Mouse (Mus musculus): Measurements from ENCODE around the gene Epn3. TPM values are rescaled to one million over a fixed set of nuclear protein-coding genes. Genes with fewer than 3 reads are reported as not detected.

Gene Epn3
- total RNA-seq (2021): 10 to 100 TPM; 13.5 to 25.9 TPM
- long read RNA-seq, experiment 1, partial matches to known transcripts: 2 of 7 reads
- long read RNA-seq, experiment 1, other reads (novel, unspliced or antisense): 4 of 7 reads
- long read RNA-seq, experiment 2, partial matches to known transcripts: 3 of 9 reads
- long read RNA-seq, experiment 2, other reads (novel, unspliced or antisense): 5 of 9 reads

- peak in 1 of 2 experiments; percentile 51 for DNase-seq
Observed at GRCm38 (mm10) chr11:94499661-94500152, at the start of gene Epn3. Gene Epn3 (minus strand): TSS chr11:94499974.

GRCm38 (mm10) chr11:94548888-94549690, 49.3 kb upstream of the Epn3 start, which contains the start of gene Rsad1:
Gene Rsad1 (minus strand): TSS chr11:94549255.
- DNase-seq: peak; percentile 96

- DNase-seq: peak; percentile 70 to 79
Observed at GRCm38 (mm10) chr11:94548041-94548784, 48.4 kb upstream of the Epn3 start.

- DNase-seq: no peak
Observed at GRCm38 (mm10) chr11:94547271-94547670, 47.5 kb upstream of the Epn3 start.

- DNase-seq: no peak
Observed at GRCm38 (mm10) chr11:94546381-94546780, 46.6 kb upstream of the Epn3 start.

GRCm38 (mm10) chr11:94544422-94544821, 44.6 kb upstream of the Epn3 start:
- peak in 1 of 2 experiments; percentile 35 for DNase-seq

- DNase-seq: peak; percentile 97
Observed at GRCm38 (mm10) chr11:94543932-94544331, 44.2 kb upstream of the Epn3 start.

- DNase-seq: no peak
Observed at GRCm38 (mm10) chr11:94543344-94543743, 43.6 kb upstream of the Epn3 start.

GRCm38 (mm10) chr11:94542400-94542799, 42.6 kb upstream of the Epn3 start:
- no peak for DNase-seq

GRCm38 (mm10) chr11:94539761-94540160, 40.0 kb upstream of the Epn3 start:
- DNase-seq: no peak

- no peak for DNase-seq
Observed at GRCm38 (mm10) chr11:94538733-94539292, 39.0 kb upstream of the Epn3 start.

GRCm38 (mm10) chr11:94533171-94533570, 33.4 kb upstream of the Epn3 start:
- DNase-seq: no peak

GRCm38 (mm10) chr11:94528879-94529278, 29.1 kb upstream of the Epn3 start:
- no peak for DNase-seq

GRCm38 (mm10) chr11:94526171-94526879, 26.6 kb upstream of the Epn3 start:
- no peak for DNase-seq

GRCm38 (mm10) chr11:94521219-94521843, 21.6 kb upstream of the Epn3 start, which contains the start of gene Mycbpap:
Gene Mycbpap (minus strand): TSS chr11:94521742.
- peak; percentile 72 for DNase-seq

GRCm38 (mm10) chr11:94513452-94513851, 13.7 kb upstream of the Epn3 start:
- DNase-seq: no peak

GRCm38 (mm10) chr11:94508976-94509375, 9.2 kb upstream of the Epn3 start:
- no peak for DNase-seq

GRCm38 (mm10) chr11:94501482-94501881, 1.7 kb upstream of the Epn3 start:
- DNase-seq: no peak

- DNase-seq: no peak
Observed at GRCm38 (mm10) chr11:94500362-94500761, 588 bp upstream of the Epn3 start.

- DNase-seq: no peak
Observed at GRCm38 (mm10) chr11:94499035-94499434, 739 bp downstream of the Epn3 start.
